Mouse (Mus musculus): ENCODE results near the gene Olfm2.
A peak's percentile ranks its signal among the peaks of the same experiment; 100 is the strongest.

Gene Olfm2

GRCm38 (mm10) chr9:20747682-20748081, 1.5 kb upstream of the Olfm2 start:
- DNase-seq (ENCODE audit: inconsistent age in 2 of 2, low spot score in 1 of 2), result no peak

- DNase-seq (ENCODE audit: inconsistent age in 2 of 2, low spot score in 1 of 2), result no peak
Observed at GRCm38 (mm10) chr9:20745129-20745966, 801 bp downstream of the Olfm2 start.

- DNase-seq (ENCODE audit: inconsistent age in 2 of 2, low spot score in 1 of 2), result peak; percentile 40 to 68
Observed at GRCm38 (mm10) chr9:20743946-20744738, 2.0 kb downstream of the Olfm2 start.

GRCm38 (mm10) chr9:20740407-20740806, 5.7 kb downstream of the Olfm2 start:
- peak; percentile 80 to 94 for DNase-seq (ENCODE audit: inconsistent age in 2 of 2, low spot score in 1 of 2)

- no peak for DNase-seq (ENCODE audit: inconsistent age in 2 of 2, low spot score in 1 of 2)
Observed at GRCm38 (mm10) chr9:20738251-20738999, 7.7 kb downstream of the Olfm2 start.

GRCm38 (mm10) chr9:20737227-20737626, 8.9 kb downstream of the Olfm2 start:
- no peak for DNase-seq (ENCODE audit: inconsistent age in 2 of 2, low spot score in 1 of 2)

GRCm38 (mm10) chr9:20734692-20735091, 11.5 kb downstream of the Olfm2 start:
- no peak for DNase-seq (ENCODE audit: inconsistent age in 2 of 2, low spot score in 1 of 2)

- DNase-seq (ENCODE audit: inconsistent age in 2 of 2, low spot score in 1 of 2), result no peak
Observed at GRCm38 (mm10) chr9:20731797-20732196, 14.4 kb downstream of the Olfm2 start.

GRCm38 (mm10) chr9:20729451-20729850, 16.7 kb downstream of the Olfm2 start:
- DNase-seq (ENCODE audit: inconsistent age in 2 of 2, low spot score in 1 of 2), result no peak

GRCm38 (mm10) chr9:20727601-20728113, 18.5 kb downstream of the Olfm2 start:
- peak; percentile 67 to 82 for DNase-seq (ENCODE audit: inconsistent age in 2 of 2, low spot score in 1 of 2)

GRCm38 (mm10) chr9:20726859-20727600, 19.1 kb downstream of the Olfm2 start:
- DNase-seq (ENCODE audit: inconsistent age in 2 of 2, low spot score in 1 of 2), result peak; percentile 23 to 61

- no peak for DNase-seq (ENCODE audit: inconsistent age in 2 of 2, low spot score in 1 of 2)
Observed at GRCm38 (mm10) chr9:20726134-20726858, 19.9 kb downstream of the Olfm2 start.

- DNase-seq (ENCODE audit: inconsistent age in 2 of 2, low spot score in 1 of 2), result peak; percentile 33 to 74
Observed at GRCm38 (mm10) chr9:20721582-20721981, 24.6 kb downstream of the Olfm2 start.

- DNase-seq (ENCODE audit: inconsistent age in 2 of 2, low spot score in 1 of 2), result no peak
Observed at GRCm38 (mm10) chr9:20715332-20715731, 30.8 kb downstream of the Olfm2 start.

- DNase-seq (ENCODE audit: inconsistent age in 2 of 2, low spot score in 1 of 2), result no peak
Observed at GRCm38 (mm10) chr9:20713478-20713987, 32.6 kb downstream of the Olfm2 start.

GRCm38 (mm10) chr9:20712934-20713477, 33.1 kb downstream of the Olfm2 start:
- no peak for DNase-seq (ENCODE audit: inconsistent age in 2 of 2, low spot score in 1 of 2)

- peak; percentile 70 to 77 for DNase-seq (ENCODE audit: inconsistent age in 2 of 2, low spot score in 1 of 2)
Observed at GRCm38 (mm10) chr9:20710471-20710870, 35.7 kb downstream of the Olfm2 start.

GRCm38 (mm10) chr9:20705981-20706380, 40.2 kb downstream of the Olfm2 start:
- DNase-seq (ENCODE audit: inconsistent age in 2 of 2, low spot score in 1 of 2), result no peak

- no peak for DNase-seq (ENCODE audit: inconsistent age in 2 of 2, low spot score in 1 of 2)
Observed at GRCm38 (mm10) chr9:20705420-20705819, 40.7 kb downstream of the Olfm2 start.

Measured in adrenal gland, adult (tissue).